Mouse (Mus musculus): ENCODE results near the gene Kif26b.

DNA sequence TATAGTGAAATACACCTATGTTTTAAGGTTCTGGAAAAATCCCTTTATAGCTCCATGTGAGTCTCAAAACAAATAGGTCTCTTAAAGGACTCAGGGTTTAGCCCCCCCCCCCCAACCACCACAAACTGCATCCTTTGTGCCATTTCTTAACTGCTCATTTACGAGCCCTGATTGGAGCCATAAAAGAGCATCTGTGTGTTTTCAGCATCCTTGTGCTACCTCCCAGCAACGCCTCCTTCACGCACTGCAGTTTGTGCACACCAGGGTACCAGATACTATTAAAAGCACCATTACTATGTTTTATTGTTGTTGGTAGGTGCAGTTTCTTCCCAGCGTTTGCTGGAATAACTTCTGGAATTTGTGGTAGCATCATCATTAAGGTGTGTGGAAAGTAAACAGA, 42.1 kb downstream of the Kif26b start:
- no peak for TF ChIP-seq GATA1 (IDR thresholded peaks at IDR 0.05; ENCODE audit: borderline replicate concordance, low read length)
- no peak for TF ChIP-seq CTCF (IDR thresholded peaks at IDR 0.05; ENCODE audit: low read depth, low read length)
- TF ChIP-seq POLR2AphosphoS5 (IDR thresholded peaks at IDR 0.05; ENCODE audit: insufficient replicate concordance, low read depth, low read length) = no peak

Data from G1E (cell line).